Mouse (Mus musculus) urinary bladder, postnatal 0 days (tissue): Measurements from ENCODE around the gene Naa50. TPM values are rescaled to one million over a fixed set of nuclear protein-coding genes. Genes with fewer than 3 reads are reported as not detected.

Source experiments
- polyA plus RNA-seq: library from polyadenylated mRNA; unstranded; fragments of >200 nt; fragmentation: Nextera tagmentation; extraction: Ambion mirVana; gene quantifications from 2 replicates; pipeline ENCODE4 v1.2.1, GENCODE M21; 2015

Gene Naa50
- 60.9 and 77.5 TPM in 2 replicates for polyA plus RNA-seq

DNA sequence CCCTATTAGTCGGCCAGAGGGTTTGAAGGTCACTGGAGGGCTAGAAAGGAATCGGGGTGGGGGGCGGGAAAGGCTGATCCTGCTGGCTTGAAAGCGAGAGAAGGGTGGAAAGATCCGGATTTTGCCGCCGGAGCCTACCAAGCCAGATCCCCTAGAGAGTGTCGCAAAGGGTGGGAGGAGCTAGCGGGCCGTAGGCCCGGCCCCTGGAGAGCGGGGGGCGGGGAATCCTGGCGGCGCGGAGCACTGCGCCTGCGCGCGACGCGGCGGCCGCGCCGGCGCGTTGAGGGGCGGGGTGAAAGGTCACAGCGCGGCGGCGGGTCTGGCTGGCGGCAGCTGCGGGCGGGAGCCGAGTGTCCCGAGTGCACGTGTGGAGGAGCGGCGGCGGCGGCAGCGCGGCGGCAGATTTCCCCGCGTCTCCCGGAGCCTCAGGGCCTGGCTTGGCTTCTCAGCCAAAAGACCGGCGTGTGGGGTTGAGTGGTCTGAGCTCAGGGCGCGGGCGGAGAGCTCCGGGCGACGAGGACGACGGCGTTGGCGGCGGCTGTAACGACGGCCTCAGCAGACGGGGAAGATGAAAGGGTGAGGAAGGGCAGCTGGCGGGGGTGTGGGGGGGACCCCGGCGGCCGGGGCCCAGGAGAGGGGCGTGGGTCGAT lies at the start of gene Naa50, which contains the start of gene Atp6v1a:
Naa50 (plus strand) TSS at position 295 of the 650 bp plus-strand sequence.
Atp6v1a (minus strand) TSS at position 170 of the 650 bp plus-strand sequence.

DNA sequence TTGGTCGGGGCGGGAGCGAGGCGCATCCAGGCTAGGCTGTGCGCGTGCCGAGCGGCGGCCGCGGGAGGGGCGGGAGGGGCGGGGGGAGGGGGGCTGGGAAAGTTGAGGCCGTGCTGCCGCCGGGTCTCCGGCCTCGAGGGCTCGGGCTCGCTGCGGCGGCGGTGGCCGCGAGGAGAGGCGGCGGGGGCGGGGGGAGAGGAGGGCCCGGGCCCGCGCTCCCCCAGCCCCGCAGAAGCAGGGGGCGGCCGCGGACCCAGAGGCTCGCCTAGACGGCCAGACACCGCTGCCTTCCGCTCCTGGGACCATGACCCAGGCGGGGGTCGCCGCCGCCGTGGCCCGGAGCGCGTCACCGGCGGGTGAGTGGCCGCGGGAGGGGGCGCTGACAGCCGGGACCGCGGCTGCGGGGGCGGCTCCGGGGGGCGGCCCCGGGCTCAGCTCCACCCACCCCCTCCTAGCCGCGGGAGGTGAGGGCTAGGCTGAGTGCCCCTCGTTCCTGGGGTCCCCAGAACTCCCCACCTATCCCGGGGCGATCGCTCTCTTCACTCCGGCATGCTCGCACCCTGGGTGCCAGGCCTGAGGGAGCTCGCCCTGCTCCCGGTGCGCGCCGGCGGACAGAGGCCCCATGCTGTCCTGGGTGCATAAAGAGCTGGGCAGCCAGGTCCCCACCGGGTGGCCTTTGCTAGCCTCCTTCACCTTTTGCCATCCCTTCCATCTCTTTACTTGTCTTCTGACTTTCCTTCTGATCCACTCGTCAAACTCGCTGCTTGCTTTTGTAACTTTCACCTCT lies 33.7 kb downstream of the Naa50 start, which contains the start of gene Usf3:
Usf3 (plus strand) TSS at position 92 of the 787 bp plus-strand sequence.

Other genes starting within 250 kb of the Naa50 start
- gene Qtrt2, start 213.0 kb upstream of the Naa50 start, polyA plus RNA-seq: 10.9 and 11.2 TPM in 2 replicates
- gene Zdhhc23, start 160.0 kb upstream of the Naa50 start, polyA plus RNA-seq: 1.2 and 1.7 TPM in 2 replicates
- 2.5 and 4.4 TPM in 2 replicates for gene Gramd1c, start 76.5 kb upstream of the Naa50 start, polyA plus RNA-seq
- 35.5 and 39.2 TPM in 2 replicates for gene Atp6v1a, start 125 bp upstream of the Naa50 start, polyA plus RNA-seq
- 1.3 TPM in 2 replicates for gene Usf3, start 33.4 kb downstream of the Naa50 start, polyA plus RNA-seq
- 8.2 and 8.5 TPM in 2 replicates for gene Sidt1, start 193.4 kb downstream of the Naa50 start, polyA plus RNA-seq
- 9.3 and 11.9 TPM in 2 replicates for gene Spice1, start 207.3 kb downstream of the Naa50 start, polyA plus RNA-seq